Mouse (Mus musculus) liver, postnatal 0 days (tissue): Measurements from ENCODE around the gene Fam189a1.

Experiments used
- CTCF ChIP-seq: sonication (generic); IDR thresholded peaks from 2 replicates; pipeline ENCODE4 v1.5.1; 2016; ENCODE audit warnings: antibody characterized with exemption, low read depth
- EP300 ChIP-seq: IDR thresholded peaks from 2 replicates; pipeline ENCODE4 v1.6.1; 2016; ENCODE audit warnings: antibody characterized with exemption, low read depth, mild to moderate bottlenecking

GRCm38 (mm10) chr7:65066211-65066610 is 90.2 kb downstream of the Fam189a1 start:
- TF ChIP-seq CTCF (no peak), EP300 (no peak)
